Mouse (Mus musculus): Measurements from ENCODE around the gene Slc35d3.

DNA sequence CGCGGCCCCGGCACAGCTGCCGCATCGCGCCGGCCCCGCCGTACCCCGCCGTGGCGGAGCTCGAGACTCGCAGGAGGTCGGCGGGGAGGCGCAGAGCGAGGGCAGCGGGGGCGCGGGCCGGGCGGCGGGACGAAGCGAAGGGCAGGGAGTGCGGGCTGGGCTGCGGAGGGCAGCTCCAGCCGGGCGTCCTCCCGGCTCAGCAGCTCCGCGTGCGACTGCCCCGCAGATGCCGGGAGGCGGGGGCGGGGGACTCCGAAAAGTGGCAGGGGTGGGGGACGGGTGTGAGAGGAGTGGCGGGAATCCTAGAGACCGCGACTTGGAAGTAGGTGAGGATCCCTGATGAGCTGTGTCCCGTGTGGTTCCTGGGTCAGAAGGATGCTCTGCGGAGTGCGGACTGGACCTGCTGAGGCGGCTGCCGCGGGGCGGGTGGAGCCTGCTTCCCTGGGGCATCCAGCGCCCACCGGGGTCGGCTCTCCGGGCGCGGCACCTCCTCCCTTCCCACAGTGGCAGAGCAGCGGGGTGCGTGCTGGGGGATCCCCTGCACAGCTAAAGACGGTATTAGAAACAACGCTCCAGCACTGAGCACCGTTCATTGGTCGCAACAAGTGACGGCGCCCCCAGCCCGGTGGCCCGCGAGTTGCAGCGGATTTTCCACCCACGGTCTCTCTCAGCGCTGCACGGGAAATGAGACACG, at the start of gene Slc35d3:
- TF ChIP-seq POLR2A (IDR thresholded peaks at IDR 0.05; ENCODE audit: insufficient read length, low read depth) (no peak), CEBPB (IDR thresholded peaks at IDR 0.05; ENCODE audit: insufficient read depth, poor library complexity, severe bottlenecking) (no peak), SRF (IDR thresholded peaks at IDR 0.05; ENCODE audit: control insufficient read depth, insufficient read length, low read depth) (no peak), MYOG (IDR thresholded peaks at IDR 0.05; ENCODE audit: control insufficient read depth in 1 of 3, insufficient read depth in 1 of 3, insufficient read length in 2 of 3, low read depth in 2 of 3) (no peak), TCF3 (IDR thresholded peaks at IDR 0.05; ENCODE audit: insufficient read length, low read depth) (no peak), MAX (IDR thresholded peaks at IDR 0.05; ENCODE audit: low read depth) (no peak)
